Mouse (Mus musculus): ENCODE measurements around the gene R3hdml.

- TF ChIP-seq EP300 (IDR thresholded peaks at IDR 0.05; ENCODE audit: low read depth) (no peak), CTCF (IDR thresholded peaks at IDR 0.05; ENCODE audit: low read depth) (no peak)
Observed at GRCm38 (mm10) chr2:163549786-163550185, 57.7 kb downstream of the R3hdml start.

Measured in liver, embryonic 14.5 days (tissue).